Mouse (Mus musculus) bone marrow, adult 2 months (tissue): ENCODE results near the gene Tbk1.

Experiments
- CTCF ChIP-seq: fragments of 200-500 bp; IDR thresholded peaks from 2 replicates; pipeline ENCODE4 v1.5.1; 2011; ENCODE audit warnings: low read length, control low read depth; ENCODE audit not compliant: control insufficient read depth, insufficient read depth
- POLR2A ChIP-seq: fragments of 200-500 bp; IDR thresholded peaks from 2 replicates; pipeline ENCODE4 v1.6.1; 2011; ENCODE audit warnings: low read depth, mild to moderate bottlenecking, control low read depth, low read length, borderline replicate concordance; ENCODE audit not compliant: control insufficient read depth

- TF ChIP-seq CTCF (no peak), POLR2A (no peak)
Observed at GRCm38 (mm10) chr10:121568534-121568933, 18.1 kb downstream of the Tbk1 start.
